Mouse (Mus musculus): ENCODE measurements around the gene Orm2.
A peak's percentile ranks its signal among the peaks of the same experiment; 100 is the strongest.

Gene Orm2

DNA sequence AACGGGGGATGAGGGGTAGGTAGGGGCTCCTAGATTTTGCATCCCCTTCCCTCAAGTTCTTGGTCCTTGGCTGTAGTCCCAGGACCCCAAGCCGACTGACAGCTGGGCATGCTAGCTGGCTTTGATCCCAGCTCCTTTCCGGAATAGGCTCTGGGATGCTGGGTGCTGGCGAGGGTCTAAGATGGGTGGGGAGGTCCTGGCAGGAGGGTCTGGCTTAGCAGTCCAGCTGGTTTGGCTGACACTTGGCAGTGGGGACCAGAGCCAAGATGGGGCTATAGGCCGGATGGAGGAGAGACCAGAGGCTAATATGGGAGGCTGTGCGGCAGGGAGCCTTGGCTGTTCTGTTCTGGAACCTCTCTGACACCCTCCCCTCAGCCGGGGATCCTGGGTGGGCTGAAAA is 46.0 kb downstream of the Orm2 start:
- DNase-seq: no peak

DNA sequence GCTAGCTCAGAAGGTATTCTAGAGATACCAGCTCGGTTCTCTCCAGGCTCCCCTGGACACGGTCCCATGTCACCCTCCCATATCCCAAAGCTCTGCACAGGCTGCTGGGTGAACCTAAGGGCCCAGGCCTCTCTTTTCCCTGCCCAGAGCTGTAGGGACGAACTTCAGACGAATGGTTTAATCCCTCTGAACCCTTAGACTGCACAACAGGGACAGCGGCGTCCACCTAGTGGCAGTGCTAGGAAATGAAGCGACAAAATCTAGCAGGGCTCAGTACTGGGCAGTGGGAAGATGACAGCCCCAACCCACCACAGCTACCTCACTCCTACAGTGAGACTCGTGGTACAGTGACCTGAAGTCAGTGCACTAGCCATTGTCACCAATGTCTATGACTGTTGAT is 46.4 kb downstream of the Orm2 start:
- DNase-seq: peak; percentile 62 to 69

DNA sequence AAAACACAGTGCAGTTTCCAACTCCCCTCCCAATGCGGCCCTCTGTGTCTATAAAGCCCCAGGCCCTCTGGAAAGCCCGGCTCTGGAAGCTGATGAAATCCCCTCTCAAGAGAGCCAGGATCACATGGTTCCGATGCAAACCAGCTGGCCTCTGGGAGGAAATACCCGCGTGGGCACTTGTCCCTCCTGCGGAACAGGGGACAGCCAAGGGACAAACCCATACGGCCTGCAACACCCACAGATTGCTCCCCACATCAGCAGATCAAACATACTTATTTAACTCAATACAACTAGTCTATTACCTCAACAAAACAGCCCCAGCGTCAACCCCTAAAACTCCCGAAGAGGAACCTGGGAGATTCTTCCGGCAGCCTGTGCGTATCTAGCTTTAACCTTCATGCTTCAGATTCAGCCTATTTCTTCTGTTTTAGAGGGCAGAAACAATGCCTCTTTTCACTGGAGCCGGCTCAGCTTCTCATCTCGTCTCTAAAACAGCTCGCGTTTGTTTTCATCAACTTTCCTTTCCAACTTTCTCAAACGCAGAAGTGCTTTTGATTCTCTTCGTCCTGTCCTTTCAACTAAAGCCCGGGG is 47.2 kb downstream of the Orm2 start:
- DNase-seq: peak; percentile 64 to 73

DNA sequence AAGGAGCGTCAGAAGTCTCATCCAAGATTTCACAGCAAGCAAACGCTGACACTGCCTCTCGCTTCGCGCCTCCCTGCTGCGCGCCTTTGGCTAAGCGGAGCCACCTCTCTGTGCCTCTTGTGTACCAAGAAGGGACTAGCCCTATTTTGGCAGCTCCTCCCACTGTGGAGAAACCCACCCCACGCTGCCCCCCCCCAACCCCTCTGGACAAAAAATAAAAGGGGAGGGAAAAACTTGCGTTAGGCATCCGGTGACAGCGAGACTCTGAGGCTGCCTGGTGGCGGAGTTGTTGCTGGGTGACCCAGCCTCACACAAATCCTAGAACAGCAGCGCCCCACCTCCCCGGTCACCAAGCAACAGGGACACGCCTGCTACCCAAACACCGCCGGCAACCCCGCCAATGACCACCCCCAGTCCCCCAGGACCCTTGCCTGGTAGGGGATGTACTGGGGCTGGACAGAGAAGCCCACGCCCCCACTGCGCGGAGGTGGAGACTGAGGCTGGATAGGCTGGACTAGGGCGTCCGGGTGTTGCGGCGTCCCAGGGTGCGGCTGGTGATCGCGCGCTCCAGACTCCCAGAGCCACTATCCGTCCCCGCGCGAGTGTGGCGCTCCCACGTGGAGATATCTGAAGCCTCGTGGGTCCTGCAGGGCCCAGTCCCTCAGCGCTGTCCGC is 47.8 kb downstream of the Orm2 start:
- peak; percentile 78 to 80 for DNase-seq

DNA sequence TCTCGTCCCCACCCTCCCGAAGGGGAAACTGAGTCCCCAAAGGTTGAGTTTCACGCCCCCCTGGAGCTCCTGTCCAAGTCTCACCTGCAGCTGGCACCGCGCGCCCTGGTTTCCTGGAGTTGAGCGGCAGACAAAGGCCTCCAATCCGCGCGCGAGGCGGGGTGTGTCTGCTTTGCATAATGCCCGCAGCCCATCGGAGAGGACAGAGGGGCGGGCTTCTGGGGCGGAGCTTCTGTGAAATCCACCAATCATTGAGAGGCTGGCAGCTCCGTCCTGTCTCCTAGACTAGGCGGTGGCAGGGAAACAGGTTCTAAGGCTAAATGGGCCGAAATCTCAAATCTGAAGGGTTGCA is 48.3 kb downstream of the Orm2 start:
- peak; percentile 96 to 97 for DNase-seq

DNA sequence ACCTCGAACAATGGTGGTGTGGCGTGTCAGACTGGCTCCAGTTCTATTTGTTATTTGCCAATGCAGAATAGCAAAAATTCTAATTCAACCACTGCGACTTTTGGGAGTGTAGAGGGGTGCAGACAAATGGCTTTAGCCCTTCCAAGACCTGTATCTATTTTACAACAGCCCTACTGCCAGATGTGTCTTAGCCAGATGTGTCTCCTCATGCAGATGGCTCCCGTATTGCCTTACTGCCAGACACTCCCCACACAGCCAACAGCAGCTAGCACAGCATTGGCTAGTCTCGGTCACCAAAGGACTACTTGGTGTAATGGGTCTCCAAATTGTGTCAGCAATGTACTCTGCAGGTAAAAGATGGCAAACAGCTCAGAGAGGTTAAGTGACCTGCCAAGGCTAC is 49.0 kb downstream of the Orm2 start:
- DNase-seq: no peak

DNA sequence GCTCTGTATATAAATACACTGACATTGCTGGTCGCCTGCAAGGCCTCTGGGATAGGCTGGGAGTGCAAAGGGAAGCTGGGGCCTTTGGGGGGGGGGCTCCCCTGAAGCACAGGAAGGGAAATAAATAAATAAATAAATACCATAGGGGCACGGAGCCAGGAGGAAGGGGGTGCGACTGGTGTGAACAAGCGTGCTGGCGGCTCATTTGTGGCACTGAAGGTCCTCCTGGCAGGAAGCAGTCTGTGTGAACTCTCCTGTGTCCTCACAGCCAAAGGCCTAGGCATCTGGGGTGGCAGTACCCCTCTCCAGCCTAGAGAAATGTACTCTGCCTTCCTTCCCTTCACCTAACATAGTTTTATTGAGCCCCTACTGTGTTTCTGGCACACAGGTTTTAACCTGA is 52.7 kb downstream of the Orm2 start:
- no peak for DNase-seq

Measured in lung, adult 18-20 months (tissue).